Mouse (Mus musculus) stomach, embryonic 16.5 days (tissue): ENCODE measurements around the gene Zfp422. TPM values are rescaled to one million over a fixed set of nuclear protein-coding genes. Genes with fewer than 3 reads are reported as not detected.

Experiments used
- ATAC-seq: fragments of 200-750 bp; cut with Nextera tagmentation; 2 replicates; pipeline ENCODE4 v1.8.0; 2017; ENCODE audit warnings: moderate number of reproducible peaks, moderate TSS enrichment; ENCODE audit not compliant: insufficient read depth, low FRiP score
- H3K27ac ChIP-seq: fragments of 300-500 bp; sonication (generic); 2 replicates; pipeline ENCODE4 v1.5.1; 2014; ENCODE audit warnings: low read length
- H3K27me3 ChIP-seq: fragments of 300-500 bp; sonication (generic); 2 replicates; pipeline ENCODE4 v1.6.1; 2014; ENCODE audit warnings: low read length, control low read depth, mixed read lengths; ENCODE audit not compliant: control insufficient read depth, insufficient read depth
- H3K36me3 ChIP-seq: fragments of 300-500 bp; sonication (generic); 2 replicates; pipeline ENCODE4 v1.6.1; 2014; ENCODE audit warnings: low read length; ENCODE audit not compliant: control insufficient read depth, insufficient read depth
- H3K4me1 ChIP-seq: fragments of 300-500 bp; sonication (generic); 2 replicates; pipeline ENCODE4 v1.6.1; 2014; ENCODE audit warnings: low read length, control low read depth, mixed read lengths; ENCODE audit not compliant: control insufficient read depth, insufficient read depth
- H3K4me2 ChIP-seq: fragments of 300-500 bp; sonication (generic); 2 replicates; pipeline ENCODE4 v1.6.1; 2014; ENCODE audit warnings: low read depth, low read length, mixed read lengths
- H3K4me3 ChIP-seq: fragments of 300-500 bp; sonication (generic); replicated peaks from 2 replicates; pipeline ENCODE4 v1.5.1; 2014; ENCODE audit warnings: mild to moderate bottlenecking, low read length
- H3K9ac ChIP-seq: fragments of 300-500 bp; sonication (generic); 2 replicates; pipeline ENCODE4 v1.6.1; 2014; ENCODE audit warnings: low read length
- H3K9me3 ChIP-seq: fragments of 300-500 bp; sonication (generic); replicated peaks from 2 replicates; pipeline ENCODE4 v1.6.1; 2016; ENCODE audit warnings: low read length, control low read depth; ENCODE audit not compliant: control insufficient read depth
- WGBS: fragments of 180-500 bp; shearing (Covaris S2); extraction: QIAGEN DNeasy Blood & Tissue Kit; methylation state at CpG from one replicate; pipeline ENCODE4 v1.1.7; 2014; 5-methylcytosine and 5-hydroxymethylcytosine counted together
- polyA plus RNA-seq: library from polyadenylated mRNA; unstranded; fragments of >200 nt; fragmentation: Nextera tagmentation; extraction: Ambion mirVana; gene quantifications from 2 replicates; pipeline ENCODE4 v1.2.1, GENCODE M21; 2015

The Zfp422 gene
- polyA plus RNA-seq, 1 experiment from 2014 or later = 123 TPM

- Histone ChIP-seq H3K27me3 (no peaks in the 10 kb centered on the region), H3K27ac (no peak overlapping the region), H3K36me3 (no peaks in the 10 kb centered on the region), H3K4me2 (no peak overlapping the region), H3K9ac (no peak overlapping the region), H3K4me3 (no peak overlapping the region), H3K4me1 (no peaks in the 10 kb centered on the region; the same call in 1 of the 2 replicates), H3K9me3 (no peaks in the 10 kb centered on the region)
- 84% methylated on average over 2 of the region's 2 CpGs for WGBS
- no peak for ATAC-seq
Observed at GRCm38 (mm10) chr6:116638871-116639270, 10.1 kb upstream of the Zfp422 start.

- H3K27ac ChIP-seq = no peak overlapping the region
- H3K27me3 ChIP-seq = no peaks in the 10 kb centered on the region
- H3K4me3 ChIP-seq = no peak overlapping the region
- no peaks in the 10 kb centered on the region for H3K9me3 ChIP-seq
- WGBS = 87% methylated on average over 5 of the region's 5 CpGs
- no peaks in the 10 kb centered on the region; the same call in 1 of the 2 replicates for H3K4me1 ChIP-seq
- H3K9ac ChIP-seq = no peak overlapping the region
- no peak overlapping the region for H3K4me2 ChIP-seq
- no peak for ATAC-seq
- no peaks in the 10 kb centered on the region for H3K36me3 ChIP-seq
Observed at GRCm38 (mm10) chr6:116637496-116637895, 8.7 kb upstream of the Zfp422 start.

- H3K9me3 ChIP-seq = no peaks in the 10 kb centered on the region
- ATAC-seq = no peak
- H3K4me2 ChIP-seq = no peak overlapping the region
- WGBS = 71% methylated on average over 9 of the region's 9 CpGs
- H3K27me3 ChIP-seq = no peaks in the 10 kb centered on the region
- H3K36me3 ChIP-seq = no peaks in the 10 kb centered on the region
- H3K4me1 ChIP-seq = no peaks in the 10 kb centered on the region; the same call in 1 of the 2 replicates
- H3K27ac ChIP-seq = no peak overlapping the region
- no peak overlapping the region for H3K4me3 ChIP-seq
- no peak overlapping the region for H3K9ac ChIP-seq
Observed at GRCm38 (mm10) chr6:116636581-116637235, 7.9 kb upstream of the Zfp422 start.

GRCm38 (mm10) chr6:116635251-116636180 is 6.7 kb upstream of the Zfp422 start:
- H3K27me3 ChIP-seq = no peaks in the 10 kb centered on the region
- H3K36me3 ChIP-seq = no peaks in the 10 kb centered on the region
- H3K9me3 ChIP-seq = no peaks in the 10 kb centered on the region
- H3K9ac ChIP-seq = no peak overlapping the region; the same call in 1 of the 2 replicates
- WGBS = 38% methylated on average over 10 of the region's 10 CpGs
- peak; percentile 94 for ATAC-seq
- peak overlapping the region; percentile 79 for H3K27ac ChIP-seq
- peak overlapping the region; percentile 19 for H3K4me2 ChIP-seq
- H3K4me1 ChIP-seq = no peaks in the 10 kb centered on the region; the same call in 1 of the 2 replicates
- no peak overlapping the region for H3K4me3 ChIP-seq

- no peak overlapping the region for H3K4me3 ChIP-seq
- no peak overlapping the region for H3K4me2 ChIP-seq
- no peaks in the 10 kb centered on the region for H3K9me3 ChIP-seq
- no peak for ATAC-seq
- H3K27me3 ChIP-seq = no peaks in the 10 kb centered on the region
- H3K36me3 ChIP-seq = no peaks in the 10 kb centered on the region
- H3K9ac ChIP-seq = no peak overlapping the region
- H3K4me1 ChIP-seq = peaks cover 3% of the 10 kb centered on the region; the same call in 1 of the 2 replicates
- H3K27ac ChIP-seq = peak overlapping the region; percentile 79; the same call in 1 of the 2 replicates
- WGBS = 91% methylated on average over 17 of the region's 17 CpGs
Observed at GRCm38 (mm10) chr6:116633741-116634695, 5.2 kb upstream of the Zfp422 start.

- no peak overlapping the region for H3K4me3 ChIP-seq
- no peak overlapping the region for H3K4me2 ChIP-seq
- ATAC-seq = no peak
- H3K9ac ChIP-seq = no peak overlapping the region
- H3K27ac ChIP-seq = no peak overlapping the region
- H3K9me3 ChIP-seq = no peaks in the 10 kb centered on the region
- H3K4me1 ChIP-seq = peaks cover 6% of the 10 kb centered on the region; the same call in 1 of the 2 replicates
- H3K36me3 ChIP-seq = no peaks in the 10 kb centered on the region
- WGBS = 55% methylated on average over 1 of the region's 1 CpGs
- no peaks in the 10 kb centered on the region for H3K27me3 ChIP-seq
Observed at GRCm38 (mm10) chr6:116632129-116632528, 3.3 kb upstream of the Zfp422 start.

GRCm38 (mm10) chr6:116629766-116630165 is 967 bp upstream of the Zfp422 start:
- H3K9ac ChIP-seq = no peak overlapping the region
- no peak overlapping the region for H3K27ac ChIP-seq
- 83% methylated on average over 10 of the region's 10 CpGs for WGBS
- no peak overlapping the region for H3K4me2 ChIP-seq
- H3K4me1 ChIP-seq = peaks cover 6% of the 10 kb centered on the region; the same call in 1 of the 2 replicates
- H3K9me3 ChIP-seq = no peaks in the 10 kb centered on the region
- H3K36me3 ChIP-seq = peaks cover 5% of the 10 kb centered on the region; the same call in 1 of the 2 replicates
- H3K27me3 ChIP-seq = no peaks in the 10 kb centered on the region
- H3K4me3 ChIP-seq = no peak overlapping the region
- no peak for ATAC-seq

GRCm38 (mm10) chr6:116628095-116628494 is 704 bp downstream of the Zfp422 start:
- no peaks in the 10 kb centered on the region for H3K9me3 ChIP-seq
- peaks cover 6% of the 10 kb centered on the region; the same call in 1 of the 2 replicates for H3K4me1 ChIP-seq
- ATAC-seq = no peak
- WGBS = 10% methylated on average over 9 of the region's 9 CpGs
- no peaks in the 10 kb centered on the region for H3K27me3 ChIP-seq
- peak overlapping the region; percentile 79 for H3K27ac ChIP-seq
- peak overlapping the region; percentile 97 for H3K9ac ChIP-seq
- H3K4me3 ChIP-seq = peak overlapping the region; percentile 75
- peaks cover 5% of the 10 kb centered on the region; the same call in 1 of the 2 replicates for H3K36me3 ChIP-seq
- H3K4me2 ChIP-seq = peak overlapping the region; percentile 56
